Mouse (Mus musculus): ENCODE measurements at regions not wholly inside any gene's neighbourhood (a gene's known extent, or its start where the extent isn't known, plus 50 kb on each side); places are given as distances from the start of the nearest gene placed in this dataset.
"Not testable (repeated sequence)": the region's sequence is repeated elsewhere in the genome, so short reads cannot be mapped to it uniquely, and the experiment has no call there.

GRCm38 (mm10) chr10:29044781-29045180 is 58.7 kb upstream of the 2310057J18Rik start:
- not testable (repeated sequence) for H3K9me3 ChIP-seq (ENCODE audit: control insufficient read depth, low read length); DNase-seq (ENCODE audit: low spot score); H3K4me1 ChIP-seq (replicated peaks; ENCODE audit: control insufficient read depth, insufficient read depth, low read length); H3K9ac ChIP-seq (ENCODE audit: low read depth, low read length); H3K27ac ChIP-seq (ENCODE audit: low read depth, low read length); H3K4me3 ChIP-seq (ENCODE audit: low read depth, low read length); H3K4me2 ChIP-seq (replicated peaks; ENCODE audit: low read depth, low read length); H3K27me3 ChIP-seq (ENCODE audit: control insufficient read depth, insufficient read depth, low read length); ATAC-seq (ENCODE audit: low FRiP score); H3K36me3 ChIP-seq (ENCODE audit: control insufficient read depth, insufficient read depth, low read length)
- 75% methylated on average over 2 of the region's 2 CpGs for WGBS

DNA sequence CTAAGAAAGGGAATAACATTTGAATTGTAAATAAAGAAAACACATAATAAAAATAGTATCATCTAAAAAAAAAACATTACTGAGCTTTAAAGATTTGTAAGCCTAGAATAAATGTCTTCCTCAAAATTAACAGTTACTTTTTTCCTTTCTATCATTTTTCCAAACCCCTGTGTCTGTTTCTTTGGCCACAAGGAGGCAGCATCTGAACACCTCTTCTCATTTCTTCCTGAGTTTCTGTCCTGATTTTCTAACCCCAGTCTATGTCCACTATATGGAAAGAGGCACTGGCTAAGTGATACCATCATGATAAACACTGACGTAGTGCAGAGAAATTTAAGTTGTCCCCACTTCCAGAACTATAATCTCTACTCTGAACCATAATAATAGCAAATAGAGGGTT is 55.8 kb upstream of the Soga3 start:
- 35% methylated on average over 1 of the region's 1 CpGs for WGBS
- peak; percentile 38 for DNase-seq (ENCODE audit: low spot score)
- Histone ChIP-seq H3K4me1 (replicated peaks; ENCODE audit: control insufficient read depth, insufficient read depth, low read length) (no peaks in the 10 kb centered on the region), H3K36me3 (ENCODE audit: control insufficient read depth, insufficient read depth, low read length) (no peaks in the 10 kb centered on the region), H3K9ac (ENCODE audit: low read depth, low read length) (no peak overlapping the region), H3K27me3 (ENCODE audit: control insufficient read depth, insufficient read depth, low read length) (no peaks in the 10 kb centered on the region), H3K9me3 (ENCODE audit: control insufficient read depth, low read length) (no peaks in the 10 kb centered on the region), H3K27ac (ENCODE audit: low read depth, low read length) (no peak overlapping the region), H3K4me2 (replicated peaks; ENCODE audit: low read depth, low read length) (no peak overlapping the region), H3K4me3 (ENCODE audit: low read depth, low read length) (no peak overlapping the region)
- ATAC-seq (ENCODE audit: low FRiP score), result peak; percentile 19; the same call in 1 of the 2 replicates
